Mouse (Mus musculus) subcutaneous adipose tissue, adult 2 months (tissue): Measurements from ENCODE around the gene Prrg4. TPM values are rescaled to one million over a fixed set of nuclear protein-coding genes. Genes with fewer than 3 reads are reported as not detected.

Experiments
- polyA plus RNA-seq: library from polyadenylated mRNA; depleted of rRNA; stranded (reverse); fragments of >200 nt; gene quantifications from 2 replicates; pipeline ENCODE4 v1.2.3, GENCODE M21; 2012; ENCODE audit warnings: low replicate concordance; rRNA removed

The Prrg4 gene
- polyA plus RNA-seq = 1.8 TPM in 1 of 2 replicates, not detected in the other

GRCm38 (mm10) chr2:104849276-104849990, at the start of gene Prrg4:
Gene Prrg4 (minus strand): TSS chr2:104849876.

GRCm38 (mm10) chr2:104867282-104867855, 17.7 kb upstream of the Prrg4 start, which contains the start of gene Ccdc73:
Gene Ccdc73 (plus strand): TSS chr2:104867805.

GRCm38 (mm10) chr2:104816371-104816827, 33.3 kb downstream of the Prrg4 start, which contains the start of gene Qser1:
Gene Qser1 (minus strand): TSS chr2:104816760.

Other genes with a start within 250 kb of the Prrg4 start
- gene Tcp11l1, start 137.7 kb downstream of the Prrg4 start, polyA plus RNA-seq = 3.7 and 9.5 TPM in 2 replicates
- gene Pin1rt1, start 133.5 kb downstream of the Prrg4 start, polyA plus RNA-seq = not detected in 2 replicates
- 0.59 and 1.6 TPM in 2 replicates for gene Depdc7, start 107.0 kb downstream of the Prrg4 start, polyA plus RNA-seq
- 5.4 and 10.4 TPM in 2 replicates for gene Qser1, start 33.1 kb downstream of the Prrg4 start, polyA plus RNA-seq
- 3.4 and 6.2 TPM in 2 replicates for gene Ccdc73, start 17.9 kb upstream of the Prrg4 start, polyA plus RNA-seq
- gene Eif3m, start 167.2 kb upstream of the Prrg4 start, polyA plus RNA-seq = 32.6 and 54.6 TPM in 2 replicates
- not detected in 2 replicates for gene Gm11060, start 242.1 kb upstream of the Prrg4 start, polyA plus RNA-seq